Mouse (Mus musculus) megakaryocyte, embryonic 14.5 days (primary cell): ENCODE measurements around the gene Cul5. TPM values are rescaled to one million over a fixed set of nuclear protein-coding genes. Genes with fewer than 3 reads are reported as not detected.

Source experiments
- H3K27me3 ChIP-seq: replicated peaks from 2 replicates; pipeline ENCODE3; 2012; ENCODE audit warnings: inconsistent platforms
- H3K36me3 ChIP-seq: replicated peaks from 2 replicates; pipeline ENCODE3; 2012; ENCODE audit warnings: low read length, inconsistent platforms, mixed read lengths
- H3K4me1 ChIP-seq: 2 replicates; pipeline ENCODE4 v1.6.1; 2012; ENCODE audit warnings: inconsistent platforms
- H3K4me3 ChIP-seq: replicated peaks from 2 replicates; pipeline ENCODE3; 2012; ENCODE audit warnings: moderate library complexity, mild to moderate bottlenecking, inconsistent platforms
- H3K9me3 ChIP-seq: 2 replicates; pipeline ENCODE4 v1.6.1; 2012; ENCODE audit warnings: inconsistent platforms
- FLI1 ChIP-seq: IDR thresholded peaks from 2 replicates; pipeline ENCODE4 v1.6.1; 2012; ENCODE audit warnings: low read length, inconsistent platforms, mixed read lengths
- GATA1 ChIP-seq: IDR thresholded peaks from 3 replicates; pipeline ENCODE4 v1.6.1; 2012; ENCODE audit warnings: mixed read lengths, low read length, inconsistent platforms, borderline replicate concordance
- polyA plus RNA-seq: library from polyadenylated mRNA; stranded (reverse); fragments of >175 nt; gene quantifications from 2 replicates; pipeline ENCODE4 v1.2.3, GENCODE M21; 2012; ENCODE audit warnings: low replicate concordance; ENCODE audit not compliant: insufficient read depth

Gene Cul5
- polyA plus RNA-seq, 1 experiment = 3.2 TPM

GRCm38 (mm10) chr9:53673571-53673970 lies 3.8 kb upstream of the Cul5 start:
- no peak for TF ChIP-seq GATA1
- no peak for TF ChIP-seq FLI1
- peaks cover 37% of the 10 kb centered on the region for H3K4me1 ChIP-seq
- peaks cover 3% of the 10 kb centered on the region; the same call in 1 of the 2 replicates for H3K9me3 ChIP-seq
- peaks cover 2% of the 10 kb centered on the region for H3K36me3 ChIP-seq
- no peaks in the 10 kb centered on the region for H3K27me3 ChIP-seq
- no peak overlapping the region for H3K4me3 ChIP-seq

- TF ChIP-seq GATA1 = no peak
- no peak for TF ChIP-seq FLI1
Measured at GRCm38 (mm10) chr9:53667020-53667669, 2.7 kb downstream of the Cul5 start.

GRCm38 (mm10) chr9:53666665-53667019 lies 3.2 kb downstream of the Cul5 start:
- no peak for TF ChIP-seq FLI1
- TF ChIP-seq GATA1 = no peak

More at GRCm38 (mm10) chr9:53667020-53667669, 2.7 kb downstream of the Cul5 start:
- peaks cover 64% of the 10 kb centered on the region for H3K4me1 ChIP-seq
- no peaks in the 10 kb centered on the region for H3K9me3 ChIP-seq
- peak overlapping the region; percentile 98 for H3K4me3 ChIP-seq
- H3K27me3 ChIP-seq = no peaks in the 10 kb centered on the region
- H3K36me3 ChIP-seq = peaks cover 13% of the 10 kb centered on the region

GRCm38 (mm10) chr9:53665428-53665827 lies 4.4 kb downstream of the Cul5 start:
- H3K27me3 ChIP-seq = no peaks in the 10 kb centered on the region
- H3K4me1 ChIP-seq = peaks cover 69% of the 10 kb centered on the region
- no peaks in the 10 kb centered on the region for H3K9me3 ChIP-seq
- TF ChIP-seq FLI1 (no peak), GATA1 (no peak)
- peaks cover 13% of the 10 kb centered on the region for H3K36me3 ChIP-seq
- H3K4me3 ChIP-seq = peak overlapping the region; percentile 59

More at GRCm38 (mm10) chr9:53666665-53667019, 3.2 kb downstream of the Cul5 start:
- peaks cover 13% of the 10 kb centered on the region for H3K36me3 ChIP-seq
- no peaks in the 10 kb centered on the region for H3K9me3 ChIP-seq
- H3K4me3 ChIP-seq = peak overlapping the region; percentile 98
- no peaks in the 10 kb centered on the region for H3K27me3 ChIP-seq
- peaks cover 66% of the 10 kb centered on the region for H3K4me1 ChIP-seq

GRCm38 (mm10) chr9:53664819-53665218 lies 5.0 kb downstream of the Cul5 start:
- TF ChIP-seq GATA1 = no peak
- TF ChIP-seq FLI1 = no peak
- no peaks in the 10 kb centered on the region for H3K27me3 ChIP-seq
- peaks cover 13% of the 10 kb centered on the region for H3K36me3 ChIP-seq
- H3K4me1 ChIP-seq = peaks cover 66% of the 10 kb centered on the region
- no peaks in the 10 kb centered on the region for H3K9me3 ChIP-seq
- no peak overlapping the region for H3K4me3 ChIP-seq

- TF ChIP-seq FLI1 (no peak), GATA1 (no peak)
- H3K4me3 ChIP-seq = no peak overlapping the region
- H3K36me3 ChIP-seq = peaks cover 88% of the 10 kb centered on the region
- H3K9me3 ChIP-seq = no peaks in the 10 kb centered on the region
- peaks cover 5% of the 10 kb centered on the region; the same call in 1 of the 2 replicates for H3K4me1 ChIP-seq
- H3K27me3 ChIP-seq = no peaks in the 10 kb centered on the region
Measured at GRCm38 (mm10) chr9:53634796-53635195, 35.0 kb downstream of the Cul5 start.

GRCm38 (mm10) chr9:53615246-53615645 lies 54.6 kb downstream of the Cul5 start:
- TF ChIP-seq FLI1 (no peak), GATA1 (no peak)
- Histone ChIP-seq H3K9me3 (no peaks in the 10 kb centered on the region), H3K4me1 (peaks cover 7% of the 10 kb centered on the region), H3K27me3 (no peaks in the 10 kb centered on the region), H3K4me3 (no peak overlapping the region), H3K36me3 (peaks cover 68% of the 10 kb centered on the region)

GRCm38 (mm10) chr9:53614286-53614685 lies 55.5 kb downstream of the Cul5 start:
- H3K4me3 ChIP-seq = no peak overlapping the region
- H3K9me3 ChIP-seq = no peaks in the 10 kb centered on the region
- H3K4me1 ChIP-seq = peaks cover 10% of the 10 kb centered on the region
- peaks cover 58% of the 10 kb centered on the region for H3K36me3 ChIP-seq
- H3K27me3 ChIP-seq = no peaks in the 10 kb centered on the region
- TF ChIP-seq FLI1 (no peak), GATA1 (no peak)

- TF ChIP-seq FLI1 = no peak
- TF ChIP-seq GATA1 = no peak
- Histone ChIP-seq H3K9me3 (no peaks in the 10 kb centered on the region), H3K27me3 (no peaks in the 10 kb centered on the region)
Measured at GRCm38 (mm10) chr9:53609968-53610781, 59.6 kb downstream of the Cul5 start, which contains the start of gene Acat1. Gene Acat1, minus strand, starts transcription at chr9:53610382.

More at GRCm38 (mm10) chr9:53609968-53610781, 59.6 kb downstream of the Cul5 start, which contains the start of gene Acat1:
- peaks cover 47% of the 10 kb centered on the region for H3K4me1 ChIP-seq
- peak within 1 kb of the TSS; percentile 99 for H3K4me3 ChIP-seq
- H3K36me3 ChIP-seq = peaks cover 36% of the 10 kb centered on the region
